Mouse (Mus musculus) olfactory bulb, adult 2 months (tissue): ENCODE results near the gene Mtmr10.

Source experiments
- CTCF ChIP-seq: fragments of 200-500 bp; IDR thresholded peaks from 2 replicates; pipeline ENCODE4 v1.5.1; 2012; ENCODE audit warnings: low read depth, mild to moderate bottlenecking, low read length, moderate library complexity; ENCODE audit not compliant: insufficient read depth
- POLR2A ChIP-seq: fragments of 200-500 bp; IDR thresholded peaks from 2 replicates; pipeline ENCODE4 v1.6.1; 2012; ENCODE audit warnings: mild to moderate bottlenecking, low read depth, low read length, moderate library complexity; ENCODE audit not compliant: insufficient read depth

DNA sequence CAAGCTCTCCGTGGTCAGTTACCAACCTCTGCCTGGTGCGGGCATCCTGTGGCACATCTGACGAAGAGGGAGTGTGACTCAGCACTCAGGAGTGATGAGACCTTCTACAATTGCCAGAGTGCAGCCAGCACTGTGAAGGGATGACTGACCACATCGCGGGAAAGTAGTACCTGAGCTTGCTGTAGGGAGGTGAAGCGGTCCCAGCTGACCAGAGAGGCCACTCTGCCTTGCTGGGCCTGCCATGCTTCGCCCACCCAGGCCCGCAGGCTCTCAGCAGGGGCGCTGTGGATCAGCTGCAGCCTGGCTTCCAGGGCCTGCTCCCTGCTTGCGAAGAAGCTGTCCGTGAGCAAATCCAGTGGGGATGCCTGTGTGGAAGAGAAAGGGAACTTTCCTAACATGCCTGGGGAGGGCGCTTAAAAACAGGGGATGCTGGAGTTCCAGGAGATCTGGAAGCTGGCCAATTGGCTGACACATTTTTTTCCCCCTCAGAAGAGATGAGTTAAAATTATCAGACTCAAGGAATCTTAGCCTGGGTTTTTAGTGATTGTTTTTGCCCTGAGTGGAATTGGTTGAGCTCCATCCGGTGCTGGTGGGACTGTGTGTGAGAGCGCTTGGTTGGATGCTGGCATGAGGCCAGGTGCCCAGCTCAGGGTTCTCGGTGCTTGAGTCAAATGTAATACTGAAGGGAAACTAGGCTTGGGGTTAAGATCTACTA, 61.9 kb downstream of the Mtmr10 start:
- TF ChIP-seq POLR2A, result no peak
- TF ChIP-seq CTCF, result no peak
